Mouse (Mus musculus): ENCODE measurements around the gene Ehd3. TPM values are rescaled to one million over a fixed set of nuclear protein-coding genes. Genes with fewer than 3 reads are reported as not detected.

Gene Ehd3
- 1 to 10 TPM; 2.6 to 3.1 TPM for total RNA-seq (2021)
- long read RNA-seq, experiment 1, partial matches to known transcripts, result 1 of 1 reads
- long read RNA-seq, experiment 1, other reads (novel, unspliced or antisense), result 0 of 1 reads
- long read RNA-seq, experiment 2, partial matches to known transcripts, result 0 of 2 reads
- long read RNA-seq, experiment 2, other reads (novel, unspliced or antisense), result 0 of 2 reads

GRCm38 (mm10) chr17:73803521-73804184, at the start of gene Ehd3:
TSS of gene Ehd3 (plus strand) at chr17:73804134.
- DNase-seq, result no peak

- no peak for DNase-seq
These were observed 33.0 kb upstream of the Ehd3 start for GRCm38 (mm10) chr17:73770964-73771363.

- no peak for DNase-seq
These were observed 17.2 kb upstream of the Ehd3 start for GRCm38 (mm10) chr17:73786642-73787311.

GRCm38 (mm10) chr17:73790284-73791020, 13.5 kb upstream of the Ehd3 start:
- no peak for DNase-seq

GRCm38 (mm10) chr17:73796789-73797188, 7.1 kb upstream of the Ehd3 start:
- DNase-seq, result no peak

GRCm38 (mm10) chr17:73797706-73798105, 6.2 kb upstream of the Ehd3 start:
- DNase-seq, result no peak

- peak; percentile 88 for DNase-seq
These were observed 798 bp downstream of the Ehd3 start for GRCm38 (mm10) chr17:73804592-73805271.

- DNase-seq, result no peak
These were observed 2.4 kb downstream of the Ehd3 start for GRCm38 (mm10) chr17:73806331-73806730.

GRCm38 (mm10) chr17:73807211-73807610, 3.3 kb downstream of the Ehd3 start:
- no peak for DNase-seq

GRCm38 (mm10) chr17:73808431-73808830, 4.5 kb downstream of the Ehd3 start:
- no peak for DNase-seq

GRCm38 (mm10) chr17:73810801-73811200, 6.9 kb downstream of the Ehd3 start:
- DNase-seq, result no peak

- peak; percentile 74 for DNase-seq
These were observed 7.6 kb downstream of the Ehd3 start for GRCm38 (mm10) chr17:73811566-73811965.

GRCm38 (mm10) chr17:73813031-73813660, 9.2 kb downstream of the Ehd3 start:
- DNase-seq, result peak; percentile 20

- DNase-seq, result no peak
These were observed 10.7 kb downstream of the Ehd3 start for GRCm38 (mm10) chr17:73814500-73815190.

GRCm38 (mm10) chr17:73817697-73818380, 13.9 kb downstream of the Ehd3 start:
- DNase-seq, result peak; percentile 34

- no peak for DNase-seq
These were observed 15.0 kb downstream of the Ehd3 start for GRCm38 (mm10) chr17:73818936-73819335.

GRCm38 (mm10) chr17:73820726-73821125, 16.8 kb downstream of the Ehd3 start:
- DNase-seq, result no peak

- DNase-seq, result no peak
These were observed 18.3 kb downstream of the Ehd3 start for GRCm38 (mm10) chr17:73822255-73822654.

GRCm38 (mm10) chr17:73823121-73824021, 19.4 kb downstream of the Ehd3 start:
- no peak for DNase-seq

- no peak for DNase-seq
These were observed 20.0 kb downstream of the Ehd3 start for GRCm38 (mm10) chr17:73824022-73824340.
